8 mouse cellular contexts compared by ENCODE assay signal in the genomic region with DNA sequence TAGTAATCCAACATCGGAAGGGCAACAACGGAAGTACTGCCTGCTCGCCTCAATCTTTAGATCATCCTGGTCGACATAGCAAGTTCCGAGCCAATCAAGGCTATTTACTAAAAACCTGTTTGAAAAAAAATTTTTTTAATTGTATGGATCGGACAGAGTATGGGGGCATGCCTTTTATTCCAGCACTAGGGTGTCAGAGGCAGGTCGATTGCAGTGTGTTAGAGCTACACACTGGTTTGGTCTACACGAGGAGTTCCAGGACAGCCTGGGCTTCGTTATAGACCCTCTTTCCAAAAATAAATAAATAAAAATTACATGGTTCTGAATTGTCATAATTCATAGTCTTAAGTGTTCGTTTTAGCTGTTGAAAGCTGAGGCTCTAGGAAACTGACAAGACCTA. TPM values are rescaled to one million over a fixed set of nuclear protein-coding genes. Genes with fewer than 3 reads are reported as not detected.
A peak's percentile ranks its signal among the peaks of the same experiment; 100 is the strongest.
DNase-seq lines count a peak whose midpoint lies in the region; ATAC-seq and TF ChIP-seq lines count a peak whose summit lies in the region.

No protein-coding gene starts in this region.

- H3K27me3 ChIP-seq in embryonic facial prominence, embryonic 11.5 days (ENCODE audit: control insufficient read depth, insufficient read depth, low read length): no peaks in the 10 kb centered on the region
- H3K27me3 ChIP-seq in hindbrain, embryonic 16.5 days (replicated peaks; ENCODE audit: control insufficient read depth, insufficient read depth, low read length): no peaks in the 10 kb centered on the region
- H3K27me3 ChIP-seq in midbrain, postnatal 0 days (ENCODE audit: insufficient read depth, low read length): no peaks in the 10 kb centered on the region

- H3K9me3 ChIP-seq in embryonic facial prominence, embryonic 11.5 days (replicated peaks; ENCODE audit: control insufficient read depth, low read length): no peaks in the 10 kb centered on the region
- H3K9me3 ChIP-seq in hindbrain, embryonic 16.5 days (ENCODE audit: control insufficient read depth, low read length): no peaks in the 10 kb centered on the region
- no peaks in the 10 kb centered on the region for H3K9me3 ChIP-seq in midbrain, postnatal 0 days (ENCODE audit: low read length)

- WGBS in embryonic facial prominence, embryonic 11.5 days: 16% methylated on average over 10 of the region's 10 CpGs
- WGBS in hindbrain, embryonic 16.5 days: 14% methylated on average over 10 of the region's 10 CpGs
- 14% methylated on average over 10 of the region's 10 CpGs for WGBS in midbrain, postnatal 0 days

- TF ChIP-seq CTCF in left cerebral cortex, adult 2 months (IDR thresholded peaks at IDR 0.05): no peak
- TF ChIP-seq CTCF in midbrain, postnatal 0 days (IDR thresholded peaks at IDR 0.05): no peak

- DNase-seq in left cerebral cortex, adult 2 months (ENCODE audit: extremely low spot score in 1 of 2, low spot score in 2 of 2): no peak
- no peak for DNase-seq in left cerebral cortex, postnatal 10 days (ENCODE audit: extremely low spot score in 1 of 2, low spot score in 2 of 2)
- DNase-seq in embryonic facial prominence, embryonic 11.5 days (ENCODE audit: low spot score): no peak
- DNase-seq in midbrain, postnatal 0 days (ENCODE audit: low spot score): no peak
- DNase-seq in cerebellum, adult 9-10 months: no peak
- no peak for DNase-seq in thymus, postnatal 10 days (ENCODE audit: low spot score in 2 of 2)

- intact Hi-C loops in left cerebral cortex, adult 2 months (cut with DNase I): loop anchor here (5.0 kb wide), 1 partner anchor 151 kb away; a partner anchor contains a TSS
- intact Hi-C loops in left cerebral cortex, postnatal 10 days (cut with DNase I): no loop called here

- H3K9ac ChIP-seq in embryonic facial prominence, embryonic 11.5 days (replicated peaks; ENCODE audit: low read length): peak overlapping the region; percentile 91
- peak overlapping the region; percentile 86 for H3K9ac ChIP-seq in hindbrain, embryonic 16.5 days (ENCODE audit: low read depth, low read length)
- H3K9ac ChIP-seq in midbrain, postnatal 0 days (replicated peaks; ENCODE audit: low read length, poor library complexity, severe bottlenecking): peak overlapping the region; percentile 84

- H3K36me3 ChIP-seq in embryonic facial prominence, embryonic 11.5 days (replicated peaks; ENCODE audit: control insufficient read depth, insufficient read depth, low read depth, low read length): no peaks in the 10 kb centered on the region
- no peaks in the 10 kb centered on the region for H3K36me3 ChIP-seq in hindbrain, embryonic 16.5 days (ENCODE audit: control insufficient read depth, insufficient read depth, low read length)
- H3K36me3 ChIP-seq in midbrain, postnatal 0 days (ENCODE audit: insufficient read depth, low read length): no peaks in the 10 kb centered on the region

- H3K27ac ChIP-seq in left cerebral cortex, adult 2 months: peak overlapping the region; percentile 99
- no peak overlapping the region for H3K27ac ChIP-seq in embryonic facial prominence, embryonic 11.5 days (replicated peaks; ENCODE audit: low read depth, low read length)
- H3K27ac ChIP-seq in hindbrain, embryonic 16.5 days (ENCODE audit: low read depth, low read length): peak overlapping the region; percentile 100
- H3K27ac ChIP-seq in midbrain, postnatal 0 days (ENCODE audit: low read depth, low read length): peak overlapping the region; percentile 100

- peak; percentile 42 for ATAC-seq in embryonic facial prominence, embryonic 11.5 days (replicated peaks; ENCODE audit: insufficient number of reproducible peaks, low FRiP score, low TSS enrichment, low read depth)
- ATAC-seq in hindbrain, embryonic 16.5 days: peak; percentile 28; the same call in 1 of the 2 replicates
- peak; percentile 38; the same call in 1 of the 2 replicates for ATAC-seq in midbrain, postnatal 0 days (ENCODE audit: low FRiP score)
- no peak for ATAC-seq in megakaryocyte-erythroid progenitor cell, adult 5-6 weeks (replicated peaks; ENCODE audit: low FRiP score, low TSS enrichment, poor library complexity, severe bottlenecking)

- H3K4me1 ChIP-seq in embryonic facial prominence, embryonic 11.5 days (ENCODE audit: control insufficient read depth, insufficient read depth, low read length): no peaks in the 10 kb centered on the region
- H3K4me1 ChIP-seq in hindbrain, embryonic 16.5 days (ENCODE audit: control insufficient read depth, insufficient read depth, low read depth, low read length): peaks cover 12% of the 10 kb centered on the region
- 0 out of 2 replicates have a peak, but pooled peaks cover 3% of the 10 kb centered on the region for H3K4me1 ChIP-seq in midbrain, postnatal 0 days (ENCODE audit: insufficient read depth, low read length)

- H3K4me2 ChIP-seq in embryonic facial prominence, embryonic 11.5 days (ENCODE audit: low read depth, low read length): peak overlapping the region; percentile 36
- H3K4me2 ChIP-seq in hindbrain, embryonic 16.5 days (ENCODE audit: low read length): peak overlapping the region; percentile 88
- peak overlapping the region; percentile 92 for H3K4me2 ChIP-seq in midbrain, postnatal 0 days (ENCODE audit: low read depth, low read length, poor library complexity, severe bottlenecking)

- peak overlapping the region; percentile 99 for H3K4me3 ChIP-seq in left cerebral cortex, adult 2 months
- peak overlapping the region; percentile 77 for H3K4me3 ChIP-seq in embryonic facial prominence, embryonic 11.5 days (ENCODE audit: low read depth, low read length)
- H3K4me3 ChIP-seq in hindbrain, embryonic 16.5 days (ENCODE audit: low read length): peak overlapping the region; percentile 88
- H3K4me3 ChIP-seq in midbrain, postnatal 0 days (ENCODE audit: low read depth, low read length): peak overlapping the region; percentile 86

RNA-seq across cellular contexts. Expression of a gene that starts 0.8 kb away (rescaled TPM):
- 10 to 100 TPM; 38.4 to 41.4 TPM for total RNA-seq in left cerebral cortex, adult 2 months (2021)
- total RNA-seq in left cerebral cortex, postnatal 10 days (2021): 10 to 100 TPM; 21.8 to 27.4 TPM
- polyA plus RNA-seq in embryonic facial prominence, embryonic 11.5 days (2014; fragmentation: Nextera tagmentation; extraction: Ambion mirVana): 93.2 and 100 TPM in 2 replicates
- 24.7 and 24.9 TPM in 2 replicates for polyA plus RNA-seq in hindbrain, embryonic 16.5 days (2015; fragmentation: Nextera tagmentation; extraction: Ambion mirVana)
- 25.4 and 29.5 TPM in 2 replicates for total RNA-seq in midbrain, postnatal 0 days (2014; rRNA removed)
- polyA plus RNA-seq in midbrain, postnatal 0 days (2015; fragmentation: Nextera tagmentation; extraction: Ambion mirVana): 14.3 and 18.0 TPM in 2 replicates
- 97.7 and 117 TPM in 2 replicates for total RNA-seq in megakaryocyte-erythroid progenitor cell, adult 5-6 weeks (2014; fragmentation: Nextera tagmentation)
- 131 and 152 TPM in 2 replicates for total RNA-seq in megakaryocyte-erythroid progenitor cell, adult 5-6 weeks (2017)

RNA-seq across cellular contexts. Expression of a gene that starts 40.6 kb away (rescaled TPM):
- total RNA-seq in left cerebral cortex, adult 2 months (2021): 10 to 100 TPM; 83.9 to 85.3 TPM
- 10 to 100 TPM; 76.8 to 94.9 TPM for total RNA-seq in left cerebral cortex, postnatal 10 days (2021)
- polyA plus RNA-seq in embryonic facial prominence, embryonic 11.5 days (2014; fragmentation: Nextera tagmentation; extraction: Ambion mirVana): 166 and 184 TPM in 2 replicates
- 124 and 133 TPM in 2 replicates for polyA plus RNA-seq in hindbrain, embryonic 16.5 days (2015; fragmentation: Nextera tagmentation; extraction: Ambion mirVana)
- 55.6 and 57.3 TPM in 2 replicates for total RNA-seq in midbrain, postnatal 0 days (2014; rRNA removed)
- 123 and 128 TPM in 2 replicates for polyA plus RNA-seq in midbrain, postnatal 0 days (2015; fragmentation: Nextera tagmentation; extraction: Ambion mirVana)
- 78.2 and 103 TPM in 2 replicates for total RNA-seq in megakaryocyte-erythroid progenitor cell, adult 5-6 weeks (2014; fragmentation: Nextera tagmentation)
- 129 and 134 TPM in 2 replicates for total RNA-seq in megakaryocyte-erythroid progenitor cell, adult 5-6 weeks (2017)

Comparison
In these comparisons a context has a peak if more than half of its experiments do, and no peak if none do; other contexts are left out.
1. H3K4me2 ChIP-seq: peak in every context shown above with its lines; median percentile 92 in midbrain, postnatal 0 days; 88 in hindbrain, embryonic 16.5 days; 36 in embryonic facial prominence, embryonic 11.5 days.